Mouse (Mus musculus) small intestine, adult 2 months (tissue): ENCODE measurements around the gene Pygl. TPM values are rescaled to one million over a fixed set of nuclear protein-coding genes. Genes with fewer than 3 reads are reported as not detected.
"Not testable (repeated sequence)": the region's sequence is repeated elsewhere in the genome, so short reads cannot be mapped to it uniquely, and the experiment has no call there.

Source experiments
- H3K27ac ChIP-seq: fragments of 200-500 bp; 2 replicates; pipeline ENCODE4 v1.5.1; 2012; ENCODE audit warnings: low read depth, low read length, control low read depth, inconsistent platforms; ENCODE audit not compliant: insufficient read depth
- H3K27me3 ChIP-seq: fragments of 200-500 bp; 2 replicates; pipeline ENCODE4 v1.6.1; 2012; ENCODE audit warnings: mild to moderate bottlenecking, moderate library complexity, low read length, inconsistent platforms; ENCODE audit not compliant: control insufficient read depth, insufficient read depth
- H3K36me3 ChIP-seq: fragments of 200-500 bp; 2 replicates; pipeline ENCODE4 v1.6.1; 2012; ENCODE audit warnings: mild to moderate bottlenecking, low read length, control low read depth, inconsistent platforms; ENCODE audit not compliant: control insufficient read depth, insufficient read depth
- H3K4me1 ChIP-seq: fragments of 200-500 bp; 2 replicates; pipeline ENCODE4 v1.6.1; 2012; ENCODE audit warnings: low read length, inconsistent platforms, mixed read lengths; ENCODE audit not compliant: control insufficient read depth, insufficient read depth, insufficient read length
- H3K4me3 ChIP-seq: fragments of 200-500 bp; 2 replicates; pipeline ENCODE4 v1.5.1; 2012; ENCODE audit warnings: low read depth, mild to moderate bottlenecking, control low read depth, inconsistent platforms, low read length, moderate library complexity
- CTCF ChIP-seq: fragments of 200-500 bp; IDR thresholded peaks from 2 replicates; pipeline ENCODE4 v1.5.1; 2012; ENCODE audit warnings: low read depth, mild to moderate bottlenecking, control low read depth, inconsistent platforms, low read length, moderate library complexity, mixed read lengths; ENCODE audit not compliant: insufficient replicate concordance, insufficient read length; ENCODE audit errors: extremely low read depth
- POLR2A ChIP-seq: fragments of 200-500 bp; IDR thresholded peaks from 2 replicates; pipeline ENCODE4 v1.6.1; 2012; ENCODE audit warnings: low read depth, mild to moderate bottlenecking, control low read depth, inconsistent platforms, low read length, moderate library complexity
- WGBS: fragments of 180-500 bp; shearing (Covaris S2); methylation state at CpG from one replicate; pipeline ENCODE4 v1.1.7; 2018; 5-methylcytosine and 5-hydroxymethylcytosine counted together
- polyA plus RNA-seq: library from polyadenylated mRNA; depleted of rRNA; stranded (reverse); fragments of >200 nt; gene quantifications from 2 replicates; pipeline ENCODE4 v1.2.3, GENCODE M21; 2012; rRNA removed

Pygl gene
- polyA plus RNA-seq, 1 experiment: 2.8 TPM

- no peak for TF ChIP-seq POLR2A
- peak; percentile 43; the same call in 1 of the 2 replicates for TF ChIP-seq CTCF
- Histone ChIP-seq H3K36me3 (no peaks in the 10 kb centered on the region), H3K4me3 (no peak overlapping the region), H3K27ac (no peak overlapping the region), H3K4me1 (peaks cover 6% of the 10 kb centered on the region; the same call in 1 of the 2 replicates), H3K27me3 (no peaks in the 10 kb centered on the region)
- 46% methylated on average over 20 of the region's 20 CpGs for WGBS
Observed at GRCm38 (mm10) chr12:70144637-70145448, 86.4 kb downstream of the Pygl start.

DNA sequence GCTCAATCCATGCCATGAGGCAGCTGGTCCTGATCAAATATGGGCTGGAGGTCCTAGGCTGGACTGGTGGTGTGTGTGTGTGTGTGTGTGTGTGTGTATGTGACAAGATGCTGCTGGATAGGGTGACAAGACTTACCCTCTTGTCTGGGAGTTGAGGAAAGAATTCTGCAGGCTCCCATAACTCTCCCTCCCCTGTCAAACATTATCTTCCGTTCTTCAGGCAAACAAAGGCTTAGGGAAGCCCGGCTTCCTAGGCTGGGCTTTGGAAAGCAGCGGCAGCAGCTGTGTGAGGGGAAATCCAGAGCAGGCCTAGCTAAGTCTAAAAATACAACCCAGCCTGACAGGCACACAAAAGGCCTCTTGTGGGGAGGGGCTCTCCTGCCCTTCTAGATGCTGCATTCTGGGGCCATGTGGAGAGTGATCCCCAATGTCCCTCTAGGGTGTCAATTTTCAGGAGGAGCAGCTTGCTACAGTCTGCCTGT is 87.1 kb downstream of the Pygl start:
- not testable (repeated sequence) for H3K4me3 ChIP-seq, H3K27me3 ChIP-seq, H3K36me3 ChIP-seq, H3K4me1 ChIP-seq
- H3K27ac ChIP-seq: peak overlapping the region; percentile 32; the same call in 1 of the 2 replicates
- 72% methylated on average over 3 of the region's 3 CpGs for WGBS

DNA sequence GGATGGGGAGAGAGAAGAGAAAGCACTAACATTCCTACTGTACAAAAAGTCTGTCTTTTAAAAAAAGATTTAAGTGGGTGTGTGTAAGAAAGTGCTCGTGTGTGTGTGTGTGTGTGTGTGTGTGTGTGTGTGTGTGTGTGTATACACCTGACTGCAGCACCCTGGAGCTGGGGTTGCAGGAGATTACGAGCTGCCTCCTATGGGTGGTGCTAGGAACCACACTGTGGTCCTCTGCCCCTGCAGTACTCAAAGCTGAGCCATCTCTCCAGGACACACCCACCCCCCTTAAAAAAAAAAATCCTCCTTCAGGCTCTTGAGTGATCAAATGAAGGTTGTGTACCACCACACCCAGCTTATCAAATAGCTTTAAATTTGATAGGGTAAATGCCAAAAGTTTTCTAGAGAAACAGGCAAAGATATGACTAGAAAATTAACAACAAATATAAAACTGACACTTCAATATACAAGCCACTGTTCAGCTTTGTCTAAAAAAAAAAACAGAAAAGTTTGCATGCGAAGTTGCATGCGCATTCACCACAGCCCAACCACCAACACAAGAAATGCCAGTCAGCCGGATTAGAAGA is 90.2 kb downstream of the Pygl start:
- Histone ChIP-seq H3K4me3 (no peak overlapping the region), H3K27me3 (no peaks in the 10 kb centered on the region), H3K4me1 (peaks cover 10% of the 10 kb centered on the region), H3K27ac (no peak overlapping the region), H3K36me3 (no peaks in the 10 kb centered on the region)
- TF ChIP-seq POLR2A (no peak), CTCF (no peak)
- 83% methylated on average over 5 of the region's 5 CpGs for WGBS

Other genes starting within 250 kb of the Pygl start
- gene Sav1, start 244.5 kb downstream of the Pygl start, polyA plus RNA-seq: 2.3 and 4.7 TPM in 2 replicates
- 1.2 and 4.0 TPM in 2 replicates for gene Nin, start 117.8 kb downstream of the Pygl start, polyA plus RNA-seq
- gene Abhd12b, start 77.3 kb downstream of the Pygl start, polyA plus RNA-seq: not detected in 2 replicates
- gene Trim9, start 116.1 kb upstream of the Pygl start, polyA plus RNA-seq: 0.04 and 0.15 TPM in 2 replicates
- 0.94 and 2.1 TPM in 2 replicates for gene Tmx1, start 221.6 kb upstream of the Pygl start, polyA plus RNA-seq